Mouse (Mus musculus): ENCODE measurements around the gene BC049715. TPM values are rescaled to one million over a fixed set of nuclear protein-coding genes. Genes with fewer than 3 reads are reported as not detected.
"Not testable (repeated sequence)": the region's sequence is repeated elsewhere in the genome, so short reads cannot be mapped to it uniquely, and the experiment has no call there.

BC049715 gene
- polyA plus RNA-seq, 1 experiment = 168 TPM

- TF ChIP-seq CTCF (IDR thresholded peaks at IDR 0.05; ENCODE audit: control insufficient read depth, insufficient read depth, insufficient replicate concordance, low read depth, low read length) = no peak
- TF ChIP-seq POLR2A (IDR thresholded peaks at IDR 0.05; ENCODE audit: control insufficient read depth, low read depth, low read length) = no peak
- Histone ChIP-seq H3K27ac (ENCODE audit: control insufficient read depth, insufficient read depth, low read depth, low read length) (no peak overlapping the region), H3K36me3 (ENCODE audit: control insufficient read depth, insufficient read depth, low read length) (no peaks in the 10 kb centered on the region), H3K4me3 (ENCODE audit: control insufficient read depth, low read depth, low read length) (no peak overlapping the region), H3K27me3 (ENCODE audit: control insufficient read depth, insufficient read depth, low read length) (no peaks in the 10 kb centered on the region), H3K4me1 (ENCODE audit: control insufficient read depth, insufficient read depth, low read length) (peaks cover 2% of the 10 kb centered on the region; the same call in 1 of the 2 replicates)
Measured at GRCm38 (mm10) chr6:136795110-136795509, 32.3 kb upstream of the BC049715 start.

DNA sequence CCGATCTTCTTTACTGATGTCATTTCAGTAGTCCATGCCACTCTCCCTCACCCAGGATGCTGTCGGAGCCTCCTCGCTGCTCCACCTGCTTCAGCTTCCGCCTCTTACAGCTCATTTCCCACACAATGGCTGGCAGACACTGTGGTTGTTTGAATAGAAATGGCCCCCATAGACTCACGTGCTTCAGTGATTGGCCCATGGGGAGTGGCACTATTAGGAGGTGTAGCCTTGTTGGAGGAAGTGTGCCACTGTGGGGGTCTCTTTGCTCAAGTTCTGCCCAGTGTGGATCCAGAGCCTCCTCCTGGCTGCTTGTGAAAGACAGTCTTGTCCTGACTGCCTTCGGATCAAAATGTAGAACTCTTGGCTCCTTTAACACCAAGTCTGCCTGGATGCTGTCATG is 31.6 kb upstream of the BC049715 start:
- H3K4me1 ChIP-seq (ENCODE audit: control insufficient read depth, insufficient read depth, low read length) = peaks cover 2% of the 10 kb centered on the region; the same call in 1 of the 2 replicates
- H3K27me3 ChIP-seq (ENCODE audit: control insufficient read depth, insufficient read depth, low read length) = no peaks in the 10 kb centered on the region
- TF ChIP-seq CTCF (IDR thresholded peaks at IDR 0.05; ENCODE audit: control insufficient read depth, insufficient read depth, insufficient replicate concordance, low read depth, low read length) = no peak
- no peak for TF ChIP-seq POLR2A (IDR thresholded peaks at IDR 0.05; ENCODE audit: control insufficient read depth, low read depth, low read length)
- no peak overlapping the region for H3K27ac ChIP-seq (ENCODE audit: control insufficient read depth, insufficient read depth, low read depth, low read length)
- H3K4me3 ChIP-seq (ENCODE audit: control insufficient read depth, low read depth, low read length) = no peak overlapping the region
- H3K36me3 ChIP-seq (ENCODE audit: control insufficient read depth, insufficient read depth, low read length) = no peaks in the 10 kb centered on the region

DNA sequence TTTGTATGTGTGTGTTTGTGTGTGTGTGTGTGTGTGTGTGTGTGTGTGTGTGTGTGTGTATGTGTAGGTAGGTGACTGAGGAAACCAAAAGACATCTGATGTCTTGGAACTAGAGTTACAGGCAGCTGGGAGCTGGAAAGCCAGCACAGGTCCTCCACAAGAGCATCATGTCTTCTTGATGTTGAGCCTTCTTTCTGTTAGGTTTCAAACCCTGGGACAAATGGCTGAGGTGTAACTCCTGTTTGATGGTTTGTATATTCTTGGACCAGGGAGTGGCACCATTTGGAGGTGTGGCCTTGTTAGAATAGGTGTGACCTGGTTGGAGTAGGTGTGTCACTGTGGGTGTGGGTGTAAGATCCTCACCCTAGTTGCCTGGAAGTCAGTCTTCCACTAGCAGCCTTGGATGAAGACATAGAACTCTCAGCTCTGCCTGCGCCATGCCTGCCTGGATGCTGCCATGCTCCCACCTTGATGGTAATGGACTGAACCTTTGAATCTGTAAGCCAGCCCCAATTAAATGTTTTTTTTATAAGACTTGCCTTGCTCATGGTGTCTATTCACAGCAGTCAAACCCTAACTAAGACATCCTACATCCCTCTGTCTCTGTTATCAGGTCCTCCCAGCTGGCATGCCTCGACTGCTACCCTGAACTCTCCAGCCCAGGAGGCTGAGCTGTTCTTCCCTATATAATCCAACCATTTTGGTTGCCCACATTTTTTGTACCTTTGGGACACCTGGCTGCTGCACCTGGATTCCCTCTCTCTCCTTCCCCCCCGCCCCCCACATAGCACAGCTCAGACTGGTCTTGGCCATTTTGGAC is 29.3 kb upstream of the BC049715 start:
- not testable (repeated sequence) for H3K27ac ChIP-seq (ENCODE audit: control insufficient read depth, insufficient read depth, low read depth, low read length); H3K4me1 ChIP-seq (ENCODE audit: control insufficient read depth, insufficient read depth, low read length); H3K27me3 ChIP-seq (ENCODE audit: control insufficient read depth, insufficient read depth, low read length); H3K36me3 ChIP-seq (ENCODE audit: control insufficient read depth, insufficient read depth, low read length); H3K4me3 ChIP-seq (ENCODE audit: control insufficient read depth, low read depth, low read length)

GRCm38 (mm10) chr6:136800710-136801109 is 26.7 kb upstream of the BC049715 start:
- Histone ChIP-seq H3K27ac (ENCODE audit: control insufficient read depth, insufficient read depth, low read depth, low read length) (no peak overlapping the region), H3K36me3 (ENCODE audit: control insufficient read depth, insufficient read depth, low read length) (no peaks in the 10 kb centered on the region), H3K27me3 (ENCODE audit: control insufficient read depth, insufficient read depth, low read length) (no peaks in the 10 kb centered on the region), H3K4me3 (ENCODE audit: control insufficient read depth, low read depth, low read length) (no peak overlapping the region), H3K4me1 (ENCODE audit: control insufficient read depth, insufficient read depth, low read length) (peaks cover 4% of the 10 kb centered on the region)
- TF ChIP-seq POLR2A (IDR thresholded peaks at IDR 0.05; ENCODE audit: control insufficient read depth, low read depth, low read length) = no peak
- TF ChIP-seq CTCF (IDR thresholded peaks at IDR 0.05; ENCODE audit: control insufficient read depth, insufficient read depth, insufficient replicate concordance, low read depth, low read length) = no peak

GRCm38 (mm10) chr6:136801274-136801673 is 26.2 kb upstream of the BC049715 start:
- Histone ChIP-seq H3K4me3 (ENCODE audit: control insufficient read depth, low read depth, low read length) (no peak overlapping the region), H3K27ac (ENCODE audit: control insufficient read depth, insufficient read depth, low read depth, low read length) (no peak overlapping the region), H3K36me3 (ENCODE audit: control insufficient read depth, insufficient read depth, low read length) (no peaks in the 10 kb centered on the region), H3K27me3 (ENCODE audit: control insufficient read depth, insufficient read depth, low read length) (no peaks in the 10 kb centered on the region), H3K4me1 (ENCODE audit: control insufficient read depth, insufficient read depth, low read length) (peaks cover 4% of the 10 kb centered on the region)
- TF ChIP-seq POLR2A (IDR thresholded peaks at IDR 0.05; ENCODE audit: control insufficient read depth, low read depth, low read length) (no peak), CTCF (IDR thresholded peaks at IDR 0.05; ENCODE audit: control insufficient read depth, insufficient read depth, insufficient replicate concordance, low read depth, low read length) (no peak)

DNA sequence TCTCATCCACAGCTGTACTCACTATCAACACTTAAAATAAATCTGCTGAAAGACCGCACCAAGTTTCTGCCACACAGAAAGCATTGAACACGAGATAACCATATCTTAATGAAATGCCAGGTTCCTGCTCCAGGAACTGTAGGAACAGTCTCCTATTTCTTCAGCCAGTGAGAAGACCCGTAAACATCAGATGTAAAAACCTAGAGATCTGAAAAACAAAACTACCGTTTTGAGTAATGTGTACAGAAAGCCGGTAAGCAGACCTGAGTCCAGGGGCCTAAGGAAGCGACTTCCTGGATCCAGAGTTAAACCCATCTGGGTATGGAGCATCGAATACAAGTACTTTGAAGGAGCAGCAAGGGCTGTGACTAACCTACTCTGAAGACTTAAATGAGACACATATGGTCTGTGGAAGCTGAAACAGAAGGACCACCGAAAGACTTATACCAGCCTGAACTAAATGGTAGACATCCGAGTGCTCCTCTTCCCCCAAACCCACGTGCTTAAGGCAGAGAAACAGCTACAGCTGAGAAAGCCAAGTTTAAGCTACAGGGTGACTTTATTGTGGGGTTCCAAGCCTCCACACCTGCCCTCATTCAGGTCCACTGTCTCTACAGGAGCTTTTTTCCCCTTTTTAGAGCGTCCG is 24.2 kb upstream of the BC049715 start:
- peak overlapping the region; percentile 81 for H3K4me3 ChIP-seq (ENCODE audit: control insufficient read depth, low read depth, low read length)
- no peaks in the 10 kb centered on the region for H3K27me3 ChIP-seq (ENCODE audit: control insufficient read depth, insufficient read depth, low read length)
- no peaks in the 10 kb centered on the region for H3K36me3 ChIP-seq (ENCODE audit: control insufficient read depth, insufficient read depth, low read length)
- peaks cover 11% of the 10 kb centered on the region for H3K4me1 ChIP-seq (ENCODE audit: control insufficient read depth, insufficient read depth, low read length)
- TF ChIP-seq POLR2A (IDR thresholded peaks at IDR 0.05; ENCODE audit: control insufficient read depth, low read depth, low read length) = no peak
- no peak for TF ChIP-seq CTCF (IDR thresholded peaks at IDR 0.05; ENCODE audit: control insufficient read depth, insufficient read depth, insufficient replicate concordance, low read depth, low read length)
- H3K27ac ChIP-seq (ENCODE audit: control insufficient read depth, insufficient read depth, low read depth, low read length) = peak overlapping the region; percentile 92

- peak; percentile 89 for TF ChIP-seq POLR2A (IDR thresholded peaks at IDR 0.05; ENCODE audit: control insufficient read depth, low read depth, low read length)
- TF ChIP-seq CTCF (IDR thresholded peaks at IDR 0.05; ENCODE audit: control insufficient read depth, insufficient read depth, insufficient replicate concordance, low read depth, low read length) = 0 out of 2 replicates have a peak, but pooled peaks have one; percentile 18
Measured at GRCm38 (mm10) chr6:136803739-136804633, 23.4 kb upstream of the BC049715 start, which contains the start of gene Hist4h4. Hist4h4 (minus strand) TSS chr6:136804415.

More at GRCm38 (mm10) chr6:136803739-136804633, 23.4 kb upstream of the BC049715 start, which contains the start of gene Hist4h4:
- Histone ChIP-seq H3K36me3 (ENCODE audit: control insufficient read depth, insufficient read depth, low read length) (no peaks in the 10 kb centered on the region), H3K27ac (ENCODE audit: control insufficient read depth, insufficient read depth, low read depth, low read length) (peak within 1 kb of the TSS; percentile 92), H3K4me1 (ENCODE audit: control insufficient read depth, insufficient read depth, low read length) (peaks cover 11% of the 10 kb centered on the region), H3K4me3 (ENCODE audit: control insufficient read depth, low read depth, low read length) (peak within 1 kb of the TSS; percentile 81), H3K27me3 (ENCODE audit: control insufficient read depth, insufficient read depth, low read length) (no peaks in the 10 kb centered on the region)

All from testis, adult 2 months (tissue).